Mouse (Mus musculus): ENCODE measurements around the gene Rxrb. TPM values are rescaled to one million over a fixed set of nuclear protein-coding genes. Genes with fewer than 3 reads are reported as not detected.

The Rxrb gene
- polyA plus RNA-seq, 1 experiment = 50.2 TPM

GRCm38 (mm10) chr17:34003426-34003825 lies 28.2 kb upstream of the Rxrb start:
- TF ChIP-seq POLR2A (IDR thresholded peaks at IDR 0.05; ENCODE audit: borderline replicate concordance, low read depth, low read length) (no peak), CTCF (IDR thresholded peaks at IDR 0.05; ENCODE audit: low read depth, low read length) (peak; percentile 79)
- Histone ChIP-seq H3K4me1 (ENCODE audit: control insufficient read depth, insufficient read depth, low read length) (peaks cover 16% of the 10 kb centered on the region), H3K4me3 (ENCODE audit: insufficient read depth, low read length) (no peak overlapping the region)

GRCm38 (mm10) chr17:34006570-34006969 lies 25.0 kb upstream of the Rxrb start:
- no peak overlapping the region for H3K4me3 ChIP-seq (ENCODE audit: insufficient read depth, low read length)
- TF ChIP-seq CTCF (IDR thresholded peaks at IDR 0.05; ENCODE audit: low read depth, low read length) (no peak), POLR2A (IDR thresholded peaks at IDR 0.05; ENCODE audit: borderline replicate concordance, low read depth, low read length) (no peak)
- H3K27ac ChIP-seq (ENCODE audit: insufficient read depth, low read depth, low read length) = no peak overlapping the region
- peaks cover 7% of the 10 kb centered on the region for H3K4me1 ChIP-seq (ENCODE audit: control insufficient read depth, insufficient read depth, low read length)

More at GRCm38 (mm10) chr17:34003426-34003825, 28.2 kb upstream of the Rxrb start:
- no peak overlapping the region for H3K27ac ChIP-seq (ENCODE audit: insufficient read depth, low read depth, low read length)

GRCm38 (mm10) chr17:34010156-34010555 lies 21.5 kb upstream of the Rxrb start:
- TF ChIP-seq POLR2A (IDR thresholded peaks at IDR 0.05; ENCODE audit: borderline replicate concordance, low read depth, low read length) (no peak), CTCF (IDR thresholded peaks at IDR 0.05; ENCODE audit: low read depth, low read length) (no peak)
- no peak overlapping the region for H3K27ac ChIP-seq (ENCODE audit: insufficient read depth, low read depth, low read length)

GRCm38 (mm10) chr17:34013436-34013835 lies 18.2 kb upstream of the Rxrb start:
- no peak overlapping the region for H3K27ac ChIP-seq (ENCODE audit: insufficient read depth, low read depth, low read length)
- TF ChIP-seq CTCF (IDR thresholded peaks at IDR 0.05; ENCODE audit: low read depth, low read length) = no peak
- no peak for TF ChIP-seq POLR2A (IDR thresholded peaks at IDR 0.05; ENCODE audit: borderline replicate concordance, low read depth, low read length)

More at GRCm38 (mm10) chr17:34010156-34010555, 21.5 kb upstream of the Rxrb start:
- H3K4me1 ChIP-seq (ENCODE audit: control insufficient read depth, insufficient read depth, low read length) = peaks cover 4% of the 10 kb centered on the region
- H3K4me3 ChIP-seq (ENCODE audit: insufficient read depth, low read length) = no peak overlapping the region

GRCm38 (mm10) chr17:34021539-34022413 lies 9.8 kb upstream of the Rxrb start:
- TF ChIP-seq CTCF (IDR thresholded peaks at IDR 0.05; ENCODE audit: low read depth, low read length) = no peak
- TF ChIP-seq POLR2A (IDR thresholded peaks at IDR 0.05; ENCODE audit: borderline replicate concordance, low read depth, low read length) = no peak
- no peak overlapping the region for H3K27ac ChIP-seq (ENCODE audit: insufficient read depth, low read depth, low read length)
- H3K4me1 ChIP-seq (ENCODE audit: control insufficient read depth, insufficient read depth, low read length) = peaks cover 11% of the 10 kb centered on the region
- no peak overlapping the region for H3K4me3 ChIP-seq (ENCODE audit: insufficient read depth, low read length)

More at GRCm38 (mm10) chr17:34013436-34013835, 18.2 kb upstream of the Rxrb start:
- H3K4me3 ChIP-seq (ENCODE audit: insufficient read depth, low read length) = no peak overlapping the region
- H3K4me1 ChIP-seq (ENCODE audit: control insufficient read depth, insufficient read depth, low read length) = no peaks in the 10 kb centered on the region

- no peak overlapping the region for H3K27ac ChIP-seq (ENCODE audit: insufficient read depth, low read depth, low read length)
- H3K4me1 ChIP-seq (ENCODE audit: control insufficient read depth, insufficient read depth, low read length) = peaks cover 15% of the 10 kb centered on the region
- H3K4me3 ChIP-seq (ENCODE audit: insufficient read depth, low read length) = no peak overlapping the region
- TF ChIP-seq CTCF (IDR thresholded peaks at IDR 0.05; ENCODE audit: low read depth, low read length) (no peak), POLR2A (IDR thresholded peaks at IDR 0.05; ENCODE audit: borderline replicate concordance, low read depth, low read length) (no peak)
Observed at GRCm38 (mm10) chr17:34022414-34022783, 9.2 kb upstream of the Rxrb start.

- TF ChIP-seq POLR2A (IDR thresholded peaks at IDR 0.05; ENCODE audit: borderline replicate concordance, low read depth, low read length) (no peak), CTCF (IDR thresholded peaks at IDR 0.05; ENCODE audit: low read depth, low read length) (no peak)
- Histone ChIP-seq H3K4me3 (ENCODE audit: insufficient read depth, low read length) (no peak overlapping the region), H3K27ac (ENCODE audit: insufficient read depth, low read depth, low read length) (no peak overlapping the region), H3K4me1 (ENCODE audit: control insufficient read depth, insufficient read depth, low read length) (peaks cover 15% of the 10 kb centered on the region)
Observed at GRCm38 (mm10) chr17:34022987-34023386, 8.6 kb upstream of the Rxrb start.

GRCm38 (mm10) chr17:34023678-34024077 lies 7.9 kb upstream of the Rxrb start:
- H3K4me1 ChIP-seq (ENCODE audit: control insufficient read depth, insufficient read depth, low read length) = peaks cover 18% of the 10 kb centered on the region

GRCm38 (mm10) chr17:34024317-34024821 lies 7.2 kb upstream of the Rxrb start, which contains the start of gene Ring1:
Gene Ring1 (minus strand): TSS chr17:34024680.
- H3K4me1 ChIP-seq (ENCODE audit: control insufficient read depth, insufficient read depth, low read length) = peaks cover 18% of the 10 kb centered on the region
- TF ChIP-seq POLR2A (IDR thresholded peaks at IDR 0.05; ENCODE audit: borderline replicate concordance, low read depth, low read length) = no peak
- TF ChIP-seq CTCF (IDR thresholded peaks at IDR 0.05; ENCODE audit: low read depth, low read length) = no peak
- peak within 1 kb of the TSS; percentile 69 for H3K4me3 ChIP-seq (ENCODE audit: insufficient read depth, low read length)
- H3K27ac ChIP-seq (ENCODE audit: insufficient read depth, low read depth, low read length) = peak within 1 kb of the TSS; percentile 23; the same call in 1 of the 2 replicates

More at GRCm38 (mm10) chr17:34023678-34024077, 7.9 kb upstream of the Rxrb start:
- Histone ChIP-seq H3K27ac (ENCODE audit: insufficient read depth, low read depth, low read length) (no peak overlapping the region), H3K4me3 (ENCODE audit: insufficient read depth, low read length) (peak overlapping the region; percentile 69)
- TF ChIP-seq POLR2A (IDR thresholded peaks at IDR 0.05; ENCODE audit: borderline replicate concordance, low read depth, low read length) (no peak), CTCF (IDR thresholded peaks at IDR 0.05; ENCODE audit: low read depth, low read length) (no peak)

Measured in bone marrow macrophage, adult 2 months (primary cell).